Mouse (Mus musculus): ENCODE results near the gene Plxna1. TPM values are rescaled to one million over a fixed set of nuclear protein-coding genes. Genes with fewer than 3 reads are reported as not detected.
A peak's percentile ranks its signal among the peaks of the same experiment; 100 is the strongest.

The Plxna1 gene
- polyA plus RNA-seq, 2 experiments from 2014 or later: 0.90 to 1.8 TPM

GRCm38 (mm10) chr6:89281492-89282332 lies 80.7 kb downstream of the Plxna1 start:
- ATAC-seq: no peak

DNA sequence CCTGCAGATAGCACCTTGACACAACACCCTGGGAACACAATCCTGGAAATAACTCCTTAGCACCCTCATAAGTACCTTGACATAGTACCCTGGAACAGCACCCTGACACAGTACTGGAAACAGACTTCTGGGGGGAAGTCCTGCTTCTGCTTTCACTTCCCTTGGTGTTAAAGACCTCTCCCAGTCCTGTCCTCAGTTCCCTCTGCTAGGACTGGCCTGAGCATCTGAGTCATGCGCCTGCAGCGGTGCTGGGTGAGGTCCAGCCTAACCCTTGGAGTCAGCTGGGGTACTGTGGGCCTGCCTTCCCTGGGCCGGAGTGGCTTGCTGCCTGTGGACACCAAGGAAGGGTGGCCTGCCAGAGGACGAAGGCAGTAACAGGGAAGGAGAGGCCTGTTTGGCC lies 81.9 kb downstream of the Plxna1 start:
- no peak for ATAC-seq

GRCm38 (mm10) chr6:89271731-89272475 lies 90.5 kb downstream of the Plxna1 start:
- peak; percentile 53 for ATAC-seq

- no peak for ATAC-seq
Measured at GRCm38 (mm10) chr6:89267181-89267580, 95.2 kb downstream of the Plxna1 start.

Other genes starting within 250 kb of the Plxna1 start
- gene Chchd6, start 233.0 kb upstream of the Plxna1 start, polyA plus RNA-seq (2017; shearing (Covaris generic)): 1 to 10 TPM; 5.1 to 6.7 TPM

Measured in CD4-positive, CD25-positive, alpha-beta regulatory T cell, adult 4 months (primary cell).